Mouse (Mus musculus) liver, postnatal 0 days (tissue): ENCODE measurements around the gene Inpp5k.

Experiments used
- CTCF ChIP-seq: sonication (generic); IDR thresholded peaks from 2 replicates; pipeline ENCODE4 v1.5.1; 2016; ENCODE audit warnings: antibody characterized with exemption, low read depth
- EP300 ChIP-seq: IDR thresholded peaks from 2 replicates; pipeline ENCODE4 v1.6.1; 2016; ENCODE audit warnings: antibody characterized with exemption, low read depth, mild to moderate bottlenecking

GRCm38 (mm10) chr11:75649155-75649561 is 18.4 kb downstream of the Inpp5k start:
- 0 out of 2 replicates have a peak, but pooled peaks have one; percentile 10 for TF ChIP-seq CTCF
- peak; percentile 59 for TF ChIP-seq EP300
